Mouse (Mus musculus) cerebellum, adult 2 months (tissue): ENCODE data around the gene Sub1.

Experiments used
- CTCF ChIP-seq: fragments of 200-500 bp; IDR thresholded peaks from 2 replicates; pipeline ENCODE4 v1.5.1; 2011; ENCODE audit warnings: low read depth, mild to moderate bottlenecking, control low read depth, low read length, moderate library complexity, borderline replicate concordance; ENCODE audit not compliant: insufficient read depth
- POLR2A ChIP-seq: fragments of 200-500 bp; IDR thresholded peaks from 2 replicates; pipeline ENCODE4 v1.6.1; 2011; ENCODE audit warnings: low read length, control low read depth, borderline replicate concordance; ENCODE audit not compliant: insufficient read depth

DNA sequence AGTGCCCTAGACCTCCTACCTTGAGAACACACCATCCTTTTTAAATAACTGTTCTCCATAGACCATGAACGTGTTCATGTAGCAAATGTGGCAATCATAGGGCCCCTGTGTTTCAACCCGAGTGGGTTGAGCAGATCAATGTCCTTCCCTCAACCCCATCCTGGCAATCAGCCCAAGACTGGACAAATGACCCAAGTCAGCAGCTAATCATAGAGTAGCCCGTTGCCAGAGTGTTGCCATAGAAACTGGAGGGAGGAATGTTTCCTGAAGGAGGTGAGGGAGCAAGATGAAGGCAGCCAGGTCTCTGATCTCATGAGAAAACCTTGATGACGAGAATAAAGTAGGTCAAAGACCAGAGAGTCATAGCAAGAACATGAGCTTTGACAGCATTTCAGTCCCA, 42.6 kb downstream of the Sub1 start:
- no peak for TF ChIP-seq CTCF
- no peak for TF ChIP-seq POLR2A
